Mouse (Mus musculus) cerebellum, postnatal 36 days (tissue): ENCODE data around the gene Ppard.
A peak's percentile ranks its signal among the peaks of the same experiment; 100 is the strongest.
"Not testable (repeated sequence)": the region's sequence is repeated elsewhere in the genome, so short reads cannot be mapped to it uniquely, and the experiment has no call there.

ENCODE experiments used
- DNase-seq, 2 experiments: peaks; one replicate each; pipeline ENCODE4 v3.0.0; 2021 to 2022; ENCODE audit warnings: mixed read lengths in 2 of 2

Ppard gene

DNA sequence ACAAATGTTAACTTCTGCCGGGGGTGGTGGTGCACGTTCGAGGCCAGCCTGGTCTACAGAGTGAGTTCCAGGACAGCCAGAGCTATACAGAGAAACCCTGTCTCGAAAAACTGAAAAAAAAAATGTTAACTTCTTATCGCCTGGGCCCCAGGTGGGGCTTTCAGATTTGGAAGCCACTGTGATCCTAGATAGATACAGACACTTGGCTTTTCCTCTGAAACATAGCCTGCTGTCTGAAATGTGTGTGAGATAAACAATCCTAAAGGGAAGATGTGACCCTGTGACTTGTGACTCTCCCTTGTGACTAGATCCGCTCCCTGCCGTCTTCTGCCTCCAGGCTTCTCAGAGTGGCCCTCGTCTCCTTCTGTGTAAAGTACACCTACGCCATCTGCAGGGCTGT, 85.2 kb downstream of the Ppard start:
- DNase-seq: no peak

DNA sequence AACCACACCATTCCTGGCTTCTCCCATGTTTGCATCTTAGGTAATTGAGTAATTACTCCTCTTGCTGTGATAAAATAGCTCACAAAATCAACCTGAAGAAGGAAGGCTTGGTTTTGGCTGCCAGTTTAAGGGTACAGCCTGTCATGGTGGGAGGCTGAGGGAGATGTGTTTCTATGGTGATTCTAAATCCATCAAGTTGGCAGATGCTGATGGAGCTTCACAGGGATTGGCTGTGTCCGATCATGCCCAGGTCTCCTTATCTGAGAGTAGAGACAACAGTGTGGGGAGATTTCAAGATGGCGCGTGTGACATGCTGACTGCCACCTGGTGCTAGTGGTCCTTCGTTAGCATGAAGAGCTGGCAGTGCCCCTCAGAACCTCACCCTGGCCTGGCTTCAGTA, 89.2 kb downstream of the Ppard start:
- DNase-seq: no peak

DNA sequence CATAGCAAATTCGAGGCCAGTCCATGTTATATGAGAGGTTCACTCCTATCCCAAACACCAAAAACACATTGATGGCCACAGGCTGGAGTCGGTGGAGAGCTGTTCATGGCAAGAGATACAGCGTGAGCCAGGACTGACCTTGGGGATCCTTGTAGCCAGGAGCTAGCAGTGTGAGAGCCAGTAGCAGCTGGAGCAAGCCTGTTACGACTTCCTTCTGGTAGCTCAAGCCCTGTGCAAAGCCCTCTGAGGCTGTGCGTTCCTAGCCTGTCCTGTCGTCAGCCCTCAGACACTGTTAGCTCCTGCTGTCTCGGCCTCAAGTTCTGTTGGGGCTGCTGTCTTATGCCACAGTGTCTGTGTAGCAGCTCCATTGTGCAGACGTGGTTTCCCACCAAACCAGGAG, 91.3 kb downstream of the Ppard start:
- no peak for DNase-seq

DNA sequence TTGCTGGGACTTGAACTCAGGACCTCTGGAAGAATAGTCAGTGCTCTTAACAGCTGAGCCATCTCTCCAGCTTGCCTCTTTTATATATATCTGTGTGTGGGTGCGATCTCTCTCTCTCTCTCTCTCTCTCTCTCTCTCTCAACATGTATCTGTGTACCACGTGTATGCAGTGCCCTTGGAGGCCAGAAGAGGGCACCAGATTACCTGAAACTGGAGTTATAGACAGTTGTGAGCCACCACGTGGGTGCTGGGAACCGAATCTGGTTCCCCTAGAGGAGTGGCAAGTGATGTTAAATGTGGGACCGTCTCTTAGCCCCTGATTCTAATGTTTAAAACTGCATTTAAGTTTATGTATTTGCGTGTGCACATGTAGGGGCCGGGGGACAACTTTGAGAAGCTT, 91.9 kb downstream of the Ppard start:
- DNase-seq: not testable (repeated sequence)

DNA sequence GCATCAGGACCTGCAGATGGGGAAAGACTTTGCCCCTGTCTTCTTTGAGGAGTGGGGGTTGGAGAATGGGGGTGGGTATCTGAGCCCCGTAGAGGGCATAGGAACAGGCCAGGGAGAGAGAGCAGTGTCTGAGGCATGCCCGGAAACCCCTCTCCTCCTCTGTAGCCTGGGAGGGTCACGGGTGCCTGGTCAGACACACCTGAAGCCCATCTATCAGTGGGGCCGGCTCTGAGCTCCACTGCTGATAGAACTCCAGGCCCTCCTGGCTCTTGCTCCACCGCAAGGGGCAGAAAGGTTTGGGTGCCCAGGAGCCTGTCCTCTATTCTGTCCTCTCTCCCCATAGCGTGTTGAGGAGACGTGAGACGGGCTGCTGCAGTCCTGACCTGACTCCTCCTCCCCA, 93.3 kb downstream of the Ppard start:
- no peak for DNase-seq

DNA sequence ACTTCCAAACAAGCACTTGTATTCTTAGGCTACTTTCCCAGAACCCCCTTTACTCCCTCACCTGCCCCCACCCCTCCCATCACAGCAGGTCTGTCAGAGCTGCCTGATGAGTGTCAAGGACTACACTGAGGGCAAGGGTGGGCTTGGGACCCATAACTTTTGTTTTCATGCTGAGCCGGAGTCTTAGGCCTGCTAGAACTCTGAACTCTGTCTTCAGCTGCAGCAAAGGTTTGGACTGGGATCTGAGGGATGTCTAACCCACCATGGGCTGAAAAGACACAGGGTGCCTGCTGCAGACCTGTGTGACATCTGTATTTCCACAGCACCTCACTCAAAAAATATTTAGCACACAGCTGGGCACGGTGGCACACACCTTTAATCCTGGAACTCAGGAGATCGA, 94.5 kb downstream of the Ppard start:
- DNase-seq: no peak

DNA sequence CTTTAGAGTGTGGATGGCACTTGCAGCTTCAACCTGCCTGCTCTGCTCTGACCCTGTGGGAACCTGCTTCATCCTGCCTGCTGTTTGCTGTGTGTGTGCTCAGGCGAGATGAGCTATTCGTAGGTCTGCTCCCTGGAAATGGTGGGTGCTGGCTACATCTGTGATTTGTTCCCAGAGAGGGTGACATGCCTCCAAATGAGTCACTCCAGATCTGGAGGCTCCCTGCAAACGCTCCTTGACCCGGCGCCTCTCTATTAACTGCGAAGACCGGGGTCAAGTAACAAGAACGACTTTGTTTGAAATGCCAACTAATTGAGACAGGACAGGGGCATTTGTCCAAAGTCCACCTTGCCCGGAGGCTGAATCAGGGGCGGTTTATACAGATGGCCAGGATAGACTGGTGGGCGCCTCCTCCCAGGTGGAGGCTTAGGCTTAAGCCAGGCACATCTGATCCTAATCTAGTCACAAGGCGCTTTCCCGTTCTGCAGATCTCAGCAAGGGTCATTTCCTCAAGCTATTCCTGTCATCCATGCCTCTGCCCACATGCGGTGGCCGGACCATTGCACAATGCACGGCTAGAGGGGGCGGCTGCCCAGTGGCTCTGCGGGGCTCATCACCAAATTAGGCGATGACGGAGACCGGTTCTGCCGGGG, 95.3 kb downstream of the Ppard start:
- no peak for DNase-seq

DNA sequence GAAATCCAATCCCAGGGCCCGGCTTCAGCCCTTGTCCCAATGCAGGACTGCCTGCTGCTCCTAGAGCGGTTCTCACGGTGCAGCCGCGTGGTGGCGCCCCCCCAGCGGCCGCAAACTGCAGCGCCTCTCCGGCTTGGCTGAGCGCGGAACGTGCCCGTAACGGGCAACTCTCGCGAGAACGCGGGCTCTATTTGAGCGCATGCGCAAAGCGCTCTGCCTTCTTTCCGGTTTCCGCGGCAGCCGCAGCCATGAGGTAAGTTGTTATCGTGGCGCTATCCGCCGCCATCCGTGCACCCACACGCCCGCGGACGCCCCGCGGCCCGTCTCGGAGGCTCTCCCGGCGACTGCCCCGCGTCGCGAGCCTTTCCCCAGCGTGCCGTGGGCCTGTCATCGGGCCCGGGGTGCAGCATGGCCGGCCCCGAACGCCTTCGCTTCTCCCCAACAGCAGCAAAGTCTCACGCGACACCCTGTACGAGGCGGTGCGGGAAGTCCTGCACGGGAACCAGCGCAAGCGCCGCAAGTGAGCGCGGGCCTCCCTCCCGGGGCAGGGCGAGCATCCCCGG, 95.9 kb downstream of the Ppard start, which contains the start of gene Rpl10a:
Gene Rpl10a, plus strand, starts transcription at position 106 of the 563 bp plus-strand sequence.
- DNase-seq: peak; percentile 98 to 99

DNA sequence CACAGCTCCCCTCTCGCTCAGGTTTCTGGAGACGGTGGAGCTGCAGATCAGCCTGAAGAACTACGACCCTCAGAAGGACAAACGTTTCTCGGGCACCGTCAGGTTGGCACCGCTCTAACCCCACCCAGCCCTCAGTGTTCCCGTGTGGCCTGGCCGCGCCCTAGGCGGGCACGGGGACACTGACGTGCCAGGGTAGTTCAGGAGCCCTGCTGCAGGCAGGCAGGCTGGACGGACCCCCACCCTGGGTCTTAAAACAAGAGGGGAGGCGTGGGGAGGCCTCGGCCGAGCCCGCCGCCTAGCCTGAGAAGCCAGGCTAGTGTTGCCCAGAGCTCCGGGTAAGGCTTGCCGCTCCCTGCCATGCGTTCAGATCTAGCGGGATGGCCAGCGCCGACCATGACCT, 96.4 kb downstream of the Ppard start:
- peak in 1 of 2 experiments; percentile 25 for DNase-seq

DNA sequence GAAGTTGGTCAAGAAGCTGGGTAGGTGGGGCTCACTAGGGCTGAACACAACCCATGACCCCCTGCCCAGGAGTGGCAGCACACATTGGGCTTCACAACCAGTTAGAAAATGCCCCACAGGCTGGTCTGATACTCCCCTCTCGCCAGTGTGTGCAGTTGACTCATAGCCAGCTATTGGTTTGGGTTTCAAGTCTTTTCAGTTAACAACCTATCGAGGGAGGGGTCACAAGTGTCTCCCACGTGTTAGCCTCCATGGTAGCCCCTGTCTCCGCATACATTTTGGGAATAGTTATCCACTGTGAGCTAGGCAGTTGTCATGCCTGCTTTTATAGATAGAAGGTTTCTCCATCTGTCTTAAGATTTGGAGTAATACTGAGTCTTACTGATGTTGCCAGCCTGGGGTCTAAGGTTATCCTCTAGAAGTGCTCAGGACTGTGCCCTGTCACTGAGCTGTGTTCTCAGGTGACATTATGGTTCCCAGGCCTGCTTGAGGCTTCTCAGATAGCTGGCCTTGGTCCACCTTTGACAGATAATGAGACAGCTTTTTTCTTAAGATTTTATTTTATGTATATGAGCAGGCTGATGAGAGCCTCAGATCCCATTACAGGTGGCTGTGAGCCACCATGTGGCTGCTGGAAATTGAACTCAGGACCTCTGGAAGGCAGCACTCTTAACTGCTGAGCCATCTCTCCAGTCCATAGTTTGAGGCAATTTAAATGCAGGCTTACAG, 97.2 kb downstream of the Ppard start:
- no peak for DNase-seq

DNA sequence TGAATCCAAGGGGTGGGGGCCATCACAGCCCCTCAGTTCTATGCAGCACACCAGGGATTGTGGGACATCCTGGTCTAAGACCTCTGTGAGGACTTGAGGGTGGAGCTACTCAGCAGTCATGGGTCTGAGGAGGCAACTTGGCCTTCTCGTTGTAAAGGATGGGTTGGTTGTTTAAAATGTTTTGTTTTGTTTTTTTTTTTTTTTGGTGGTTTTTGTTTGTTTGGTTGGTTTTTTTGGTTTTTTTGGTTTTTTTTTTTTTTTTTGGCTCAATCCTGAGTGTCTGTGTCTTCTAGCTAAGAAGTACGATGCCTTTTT, 97.7 kb downstream of the Ppard start:
- no peak for DNase-seq

DNA sequence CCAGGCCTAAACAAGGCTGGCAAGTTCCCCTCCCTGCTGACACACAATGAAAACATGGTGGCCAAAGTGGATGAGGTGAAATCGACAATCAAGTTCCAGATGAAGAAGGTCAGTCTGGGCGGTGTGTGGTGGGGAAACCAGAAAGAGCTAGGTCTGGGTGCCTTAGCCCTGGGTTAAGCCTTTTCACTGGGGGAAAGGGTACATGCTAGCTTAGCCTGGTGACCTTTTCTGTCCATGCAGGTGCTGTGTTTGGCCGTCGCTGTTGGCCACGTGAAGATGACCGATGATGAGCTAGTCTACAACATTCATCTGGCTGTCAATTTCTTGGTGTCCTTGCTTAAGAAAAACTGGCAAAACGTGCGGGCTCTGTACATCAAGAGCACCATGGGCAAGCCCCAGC, 98.1 kb downstream of the Ppard start:
- not testable (repeated sequence) for DNase-seq

DNA sequence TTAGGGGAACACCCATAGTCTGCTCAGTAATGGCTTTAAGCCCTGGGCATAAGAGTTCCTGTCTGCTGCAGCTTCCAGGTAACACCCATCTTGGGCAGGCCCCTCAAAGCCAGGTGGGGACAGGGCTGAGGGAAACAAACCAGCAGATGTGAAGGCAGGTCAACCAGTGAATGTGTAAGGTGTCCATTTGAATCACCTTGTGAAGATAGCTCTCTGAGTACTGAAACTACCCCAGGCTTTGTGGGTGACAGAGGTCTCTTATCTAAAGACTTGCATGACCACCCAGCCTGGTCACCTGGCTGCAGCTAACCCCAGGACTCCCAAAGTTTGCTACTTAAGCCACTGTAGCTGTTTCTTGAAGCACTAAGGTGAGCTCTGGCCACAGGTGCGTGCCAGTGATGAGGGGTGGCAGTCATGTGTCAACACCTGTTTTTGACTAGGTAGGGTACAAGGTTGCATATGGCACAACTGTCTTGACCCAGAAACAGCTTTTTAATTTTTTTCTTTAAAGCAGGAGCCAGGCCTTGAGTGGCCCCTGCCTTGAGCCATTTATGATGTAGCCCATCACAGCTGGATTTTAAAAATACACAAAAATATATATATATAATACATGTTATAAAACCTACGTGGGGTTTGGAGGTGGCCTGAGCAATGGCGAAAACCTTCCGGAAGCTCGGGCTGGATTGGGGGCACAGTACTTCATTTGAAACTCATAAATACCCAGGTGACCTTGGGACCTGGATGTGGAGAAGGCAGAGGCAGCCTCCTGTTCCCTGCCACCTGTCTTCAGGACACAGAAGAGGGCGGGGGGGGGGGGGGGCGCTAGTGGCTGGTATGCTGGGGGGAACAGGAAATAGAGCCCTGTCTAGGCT, 99.0 kb downstream of the Ppard start:
- no peak for DNase-seq

DNA sequence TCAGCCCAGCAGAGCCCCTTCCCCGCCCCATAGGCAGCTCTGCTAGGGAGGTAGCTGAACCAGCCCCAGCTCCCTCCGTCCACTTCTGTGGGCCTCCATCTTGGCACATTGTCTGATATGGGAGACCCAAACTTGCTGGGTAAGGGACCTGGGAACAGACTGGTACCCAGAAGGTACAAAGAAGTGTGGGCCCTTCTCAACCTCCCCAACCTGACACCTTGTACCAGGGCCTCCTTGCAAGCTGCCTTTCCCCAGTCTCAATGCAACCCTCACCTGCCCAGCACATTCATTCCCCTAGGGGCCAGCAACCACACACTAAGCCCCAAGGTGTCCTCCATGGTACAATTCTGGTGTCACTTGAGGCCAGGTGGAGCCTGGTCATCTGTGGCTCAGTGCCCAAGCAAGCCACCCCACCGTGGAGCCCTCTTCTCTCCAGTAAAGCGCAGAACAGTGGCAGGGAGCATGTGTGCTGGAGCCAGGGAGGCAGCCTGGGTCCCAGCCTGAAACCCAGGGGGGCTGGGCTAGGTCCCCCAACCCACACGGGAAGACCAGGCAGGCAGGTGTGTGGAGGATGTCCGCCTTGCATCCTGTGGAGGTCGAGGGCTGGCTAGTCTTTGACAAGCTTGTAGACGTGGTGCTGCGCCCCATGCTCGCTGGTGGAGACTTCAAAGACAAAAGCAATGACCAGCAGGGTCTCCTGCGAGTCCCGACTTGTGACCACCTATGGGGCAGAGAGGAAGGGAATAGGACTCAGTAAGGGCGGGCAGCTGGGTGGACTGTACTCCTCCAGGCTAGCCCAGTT, 99.8 kb downstream of the Ppard start:
- DNase-seq: no peak

DNA sequence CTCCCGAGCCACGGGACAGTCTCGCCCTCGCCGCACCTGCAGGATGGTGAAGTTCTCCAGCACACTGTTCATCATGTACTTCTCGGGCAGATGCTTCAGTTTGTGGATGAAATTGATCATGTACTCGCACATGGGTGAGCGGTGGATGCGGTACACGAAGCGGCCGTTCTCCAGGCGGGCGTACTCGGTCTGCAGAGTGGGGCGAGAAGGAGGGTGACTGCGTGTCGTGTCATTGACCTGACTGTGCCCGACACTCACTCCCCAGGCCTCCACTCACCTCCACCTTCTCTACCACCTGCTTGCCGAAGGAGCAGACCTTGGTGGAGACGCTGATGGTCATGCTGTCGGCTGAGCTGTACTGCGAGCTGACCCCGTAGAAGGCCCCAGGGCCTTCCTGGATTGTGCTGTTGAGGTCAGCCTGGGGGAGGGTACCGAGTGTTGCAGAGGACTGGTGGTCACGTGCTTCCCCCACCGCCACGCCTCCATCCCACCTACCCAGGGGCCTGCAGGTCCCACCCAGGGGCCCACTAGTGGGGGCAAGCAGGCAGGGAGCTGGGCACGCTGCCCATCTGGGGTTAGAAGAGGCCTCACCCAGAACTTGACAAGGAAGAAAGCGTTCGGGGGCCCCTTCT, 100.5 kb downstream of the Ppard start:
- DNase-seq: no peak

DNA sequence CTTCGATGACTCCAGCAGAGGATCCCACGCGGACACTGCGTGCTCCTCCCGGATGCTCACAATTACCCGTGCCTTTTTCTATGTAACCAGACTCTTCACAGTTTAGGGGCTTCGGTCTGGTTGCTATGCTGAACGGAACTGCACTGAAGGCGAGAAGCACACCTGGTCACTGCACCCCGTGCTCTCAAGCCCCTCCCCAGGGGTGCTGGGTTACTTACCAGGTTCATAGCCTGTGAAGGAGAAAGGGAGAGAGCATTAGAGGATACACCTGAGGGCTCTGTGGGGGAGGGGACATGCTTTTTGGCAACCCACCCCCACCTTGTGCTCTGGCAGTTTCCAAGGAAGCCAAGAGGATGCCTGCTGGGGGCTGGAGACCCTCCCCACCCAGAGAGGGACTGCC, 102.8 kb downstream of the Ppard start:
- no peak for DNase-seq

DNA sequence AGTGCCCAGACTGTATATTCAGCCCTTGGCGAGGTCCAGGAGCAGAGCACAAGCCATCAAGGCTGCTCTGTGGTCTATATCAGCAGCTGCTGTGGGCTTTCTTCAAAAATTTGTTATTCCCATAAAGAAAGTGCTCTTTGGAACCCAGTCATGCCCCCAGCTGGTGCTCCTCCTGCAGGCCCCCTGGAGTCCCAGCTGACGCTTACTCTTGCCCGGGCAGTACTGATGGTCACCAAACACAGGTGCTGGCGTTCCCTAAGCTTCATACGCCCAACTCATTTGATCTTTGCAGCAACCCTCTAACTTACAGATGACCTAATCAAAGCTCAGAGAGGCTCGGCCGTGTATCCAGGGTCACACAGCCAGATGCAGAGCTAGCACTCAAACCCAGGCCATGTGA, 105.0 kb downstream of the Ppard start:
- DNase-seq: no peak

DNA sequence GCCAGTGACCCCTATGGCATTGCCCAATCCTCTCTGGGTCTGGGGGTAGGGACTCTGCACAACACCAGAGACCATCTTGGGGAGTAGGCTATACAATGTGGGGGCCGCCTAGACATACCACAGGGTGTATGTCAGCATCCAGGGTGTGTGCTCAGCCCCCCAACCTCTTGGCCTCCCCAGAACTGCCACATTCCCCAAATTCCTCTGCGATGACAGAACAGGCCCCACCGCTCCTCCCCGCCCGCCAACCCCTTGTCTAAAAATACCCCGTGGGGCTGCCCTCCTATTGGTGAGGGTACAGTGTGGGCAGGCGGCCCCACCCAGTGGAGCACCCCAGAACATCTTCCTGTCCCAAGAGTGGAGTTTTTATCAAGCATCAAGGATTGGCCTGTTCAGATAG, 108.1 kb downstream of the Ppard start:
- DNase-seq: no peak

DNA sequence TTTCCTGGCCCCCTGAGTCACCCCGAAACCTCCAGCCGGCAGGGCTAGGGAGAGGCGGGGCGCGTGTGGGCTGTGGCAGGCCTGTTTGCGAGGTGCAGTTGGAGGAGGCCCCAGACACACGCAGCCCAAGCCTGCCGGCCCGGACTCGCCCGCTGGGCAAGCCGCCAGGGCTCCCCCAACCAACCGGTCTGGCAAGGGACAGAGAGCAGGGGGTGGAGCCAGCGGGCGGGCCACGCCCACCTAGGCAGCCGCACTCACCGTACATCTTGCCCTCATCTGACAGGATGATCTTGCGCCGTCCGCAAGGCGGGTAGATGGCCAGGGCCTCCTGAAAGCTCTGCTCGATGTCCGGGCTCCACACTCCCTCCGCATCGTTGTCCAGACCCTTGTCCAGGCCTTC, 108.6 kb downstream of the Ppard start:
- peak; percentile 23 to 60 for DNase-seq

DNA sequence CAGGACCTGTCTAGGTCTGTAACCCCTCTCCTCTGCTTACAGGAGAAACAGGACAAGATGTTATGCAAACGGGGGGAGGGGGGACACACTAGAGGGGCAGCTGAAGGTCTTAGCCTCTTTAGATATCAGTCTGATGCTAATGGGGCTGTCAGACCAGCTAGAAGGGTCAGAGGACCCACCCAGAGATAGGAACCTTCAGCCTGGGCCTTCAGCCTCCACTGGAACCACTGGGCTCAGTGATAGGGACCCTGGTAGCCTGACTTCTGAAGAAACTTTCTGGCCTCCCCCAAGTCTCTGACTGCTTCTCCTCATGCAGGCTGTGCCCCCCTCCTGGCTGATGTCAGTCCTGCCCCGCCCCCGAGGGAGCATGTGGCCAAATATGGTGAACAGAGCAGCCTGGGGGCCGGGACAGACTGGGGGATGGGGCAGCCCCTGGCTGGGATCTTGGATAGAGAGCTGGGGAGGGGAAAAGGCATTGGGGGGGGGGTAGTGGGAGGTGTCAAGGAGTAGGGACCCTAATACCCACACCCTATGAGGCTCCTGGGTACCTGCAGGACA, 111.6 kb downstream of the Ppard start:
- no peak for DNase-seq

DNA sequence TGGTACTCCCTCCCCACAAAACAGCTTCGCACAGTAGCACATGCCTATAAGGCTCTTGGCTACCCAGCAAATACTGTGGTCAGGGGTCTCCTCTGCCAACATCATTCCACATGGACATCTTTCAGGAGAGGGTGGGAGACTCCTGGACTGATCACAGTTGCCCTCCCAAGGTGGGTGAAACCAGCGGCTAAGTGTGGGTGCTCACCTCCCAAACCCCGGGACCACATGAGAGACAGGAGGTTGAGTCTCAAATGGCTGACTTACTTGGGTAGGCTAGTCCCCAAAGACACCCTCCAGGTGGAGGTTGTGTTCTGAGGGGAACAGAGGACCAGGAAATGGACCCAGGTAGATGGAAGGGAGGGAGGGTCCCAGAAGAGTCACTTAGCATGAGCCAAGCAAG, 112.2 kb downstream of the Ppard start:
- DNase-seq: no peak

DNA sequence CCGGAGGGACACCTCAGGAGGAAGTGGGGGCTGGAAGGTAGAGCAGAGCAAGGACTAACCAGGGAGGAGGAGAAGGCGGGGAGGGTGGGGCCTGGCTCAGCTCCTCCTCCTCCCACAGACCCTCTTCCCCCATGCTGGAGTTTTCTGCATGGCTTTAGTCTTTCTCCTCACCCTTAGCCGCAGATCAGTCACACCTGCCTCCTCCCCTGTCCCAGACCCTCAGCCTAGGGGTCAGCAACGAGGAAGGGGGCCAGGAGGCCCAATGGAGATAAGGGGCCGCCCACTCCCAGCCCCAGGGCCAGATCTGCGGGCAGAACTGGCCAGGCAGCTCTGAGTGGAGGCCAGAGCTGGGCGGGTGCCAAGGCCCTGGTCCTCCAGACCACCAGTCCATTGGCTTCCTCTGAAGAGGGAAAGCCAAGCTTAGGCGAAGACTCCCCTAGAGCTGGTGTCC, 112.8 kb downstream of the Ppard start:
- DNase-seq: no peak
